Mouse (Mus musculus) T-helper 17 cell (primary cell): ENCODE results near the gene Ergic2.

Experiments
- in situ Hi-C, 2 experiments: fragments of 300-600 bp; cut with MboI, MseI; formaldehyde crosslinking; loops; 1 replicate in 1 of 2; 2 replicates in 1 of 2; pipeline ENCODE4 v1.15.1; 2025; ENCODE audit warnings: high pct_unique_total_duplicates in 2 of 2

Gene Ergic2

DNA sequence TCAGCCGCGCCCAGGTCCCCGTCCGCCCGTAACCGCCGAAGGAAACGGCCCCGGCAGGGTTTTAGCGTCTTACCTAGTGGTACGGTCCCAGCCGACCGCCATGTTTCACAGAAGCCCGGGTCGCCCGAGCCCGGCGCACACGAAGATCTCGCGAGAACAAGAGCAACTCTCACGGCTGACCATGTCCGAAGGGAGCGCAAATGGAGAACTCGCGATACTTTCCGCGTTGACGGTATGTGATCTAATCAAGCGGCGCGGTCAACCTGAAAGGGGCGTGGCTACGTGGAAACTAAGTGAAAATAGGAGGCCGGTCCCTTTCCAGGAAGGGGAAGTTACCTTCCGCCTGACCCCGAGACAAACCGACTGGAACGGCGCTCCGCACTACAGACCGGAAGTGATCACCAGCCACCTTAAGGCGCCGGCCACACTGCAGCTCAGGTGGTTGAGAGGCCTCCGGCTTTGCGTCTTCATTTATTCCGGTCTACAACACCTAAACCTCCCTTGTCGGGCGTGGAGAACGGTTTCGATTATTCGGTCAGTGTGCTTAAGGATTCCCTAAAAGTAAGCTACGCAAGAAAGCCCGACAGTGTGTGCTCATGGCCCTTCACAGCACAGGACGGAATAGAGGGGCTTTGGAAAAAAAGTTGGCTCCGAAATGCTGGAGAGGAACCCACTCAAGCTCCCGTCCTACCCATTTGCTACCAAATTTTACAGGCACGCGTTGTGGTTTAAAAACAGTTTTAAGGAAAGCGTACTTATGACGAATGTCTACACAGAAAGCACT is at the start of gene Ergic2:
Gene Ergic2, minus strand, starts transcription at position 478 of the 784 bp plus-strand sequence.
- in situ Hi-C loops = no loop called here

DNA sequence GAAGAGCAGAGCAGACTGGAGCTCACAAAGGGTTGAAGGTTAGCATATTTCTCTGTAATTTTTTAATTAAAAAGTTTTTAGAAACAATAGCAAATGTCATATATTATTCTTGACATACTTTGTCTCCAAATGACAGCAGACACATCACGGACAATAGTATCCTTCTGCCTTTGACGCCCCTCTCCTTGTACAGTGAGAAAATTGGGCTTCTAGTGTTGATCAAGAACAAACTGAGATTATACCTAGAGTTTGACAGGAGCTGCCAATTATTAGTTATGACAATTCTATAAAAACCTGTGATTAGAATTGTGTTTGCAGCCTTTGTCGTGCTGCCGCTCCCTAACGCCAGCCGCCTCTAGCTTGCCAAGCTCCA is 48.5 kb upstream of the Ergic2 start:
- in situ Hi-C loops = no loop called here

DNA sequence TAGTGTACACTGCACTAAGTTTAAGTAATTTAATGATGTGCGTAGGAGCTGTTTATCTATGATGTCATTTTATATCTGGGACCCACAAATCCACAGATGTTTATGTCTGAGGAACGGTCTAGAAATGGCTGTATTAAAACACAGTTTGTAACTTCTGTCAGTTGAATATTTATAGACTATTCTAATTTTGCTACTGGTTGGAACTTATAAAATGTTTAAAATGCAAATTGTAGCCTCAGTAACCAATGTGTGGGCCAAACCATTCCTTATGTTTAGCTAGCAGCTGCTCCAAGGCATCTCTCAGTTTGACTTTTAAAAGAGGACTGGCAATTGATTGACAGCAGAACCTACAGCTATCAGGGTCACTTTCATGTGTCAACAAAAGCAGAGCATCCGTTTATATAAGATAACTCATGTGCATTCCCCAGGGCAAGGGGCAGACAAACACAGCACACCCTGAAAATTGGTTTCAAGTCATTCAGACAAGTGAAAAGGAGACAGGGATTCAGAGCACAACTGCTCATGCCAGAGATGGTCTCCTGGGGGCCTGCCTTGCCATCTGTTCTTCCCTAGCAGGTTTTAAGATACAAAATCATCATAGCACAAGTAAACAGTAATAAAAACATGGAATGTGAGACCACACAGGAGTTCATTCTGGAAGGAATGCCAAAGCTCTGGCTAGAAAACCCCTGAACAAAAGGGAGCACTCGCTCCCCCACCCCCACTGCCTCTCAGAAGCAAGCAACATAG is 48.0 kb upstream of the Ergic2 start:
- in situ Hi-C loops = loop anchor here in 1 of 2 experiments (10.0 kb wide), 1 partner anchor 295 kb away; no protein-coding TSS in a partner anchor

DNA sequence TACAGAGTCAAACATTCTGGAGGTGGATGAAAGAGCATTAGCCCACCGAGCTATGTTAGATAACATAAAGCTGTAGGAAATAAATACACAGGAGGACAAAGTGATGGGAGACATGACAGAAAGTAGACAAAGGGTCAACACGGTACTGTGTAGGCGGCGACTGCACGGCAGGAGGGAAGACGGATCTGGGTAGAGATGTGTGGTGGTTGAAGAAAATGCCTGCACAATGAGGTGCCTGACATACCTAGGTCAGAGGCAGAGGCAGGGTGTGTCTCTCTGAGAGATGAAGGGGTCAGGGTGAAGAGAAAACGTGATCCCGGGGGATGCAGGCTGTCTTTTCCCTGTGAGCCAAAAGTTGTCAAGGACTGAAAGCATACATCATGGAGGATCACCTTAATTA is 46.9 kb upstream of the Ergic2 start:
- in situ Hi-C loops = loop anchor here in 1 of 2 experiments (10.0 kb wide), 1 partner anchor 296 kb away; no protein-coding TSS in a partner anchor

DNA sequence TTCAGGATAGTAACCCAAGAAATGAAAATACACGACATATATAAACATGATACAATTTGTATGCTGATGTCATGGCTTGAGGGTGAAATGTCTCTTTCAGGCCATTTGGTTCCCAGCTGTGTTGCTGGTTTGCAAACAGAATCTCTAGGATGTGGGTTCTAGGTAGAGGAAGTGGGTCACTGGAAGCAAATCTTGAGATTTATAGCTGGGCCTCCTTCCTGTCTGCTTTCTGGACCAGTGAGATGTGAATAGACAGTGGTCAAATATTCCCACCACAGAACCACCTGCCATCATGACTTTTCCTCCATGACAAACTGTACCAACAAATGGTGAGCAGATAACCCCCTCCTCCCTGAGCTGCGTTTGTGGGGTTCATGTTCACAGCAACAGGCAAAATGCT is 45.6 kb upstream of the Ergic2 start:
- in situ Hi-C loops = loop anchor here in 1 of 2 experiments (10.0 kb wide), 1 partner anchor 297 kb away; no protein-coding TSS in a partner anchor

DNA sequence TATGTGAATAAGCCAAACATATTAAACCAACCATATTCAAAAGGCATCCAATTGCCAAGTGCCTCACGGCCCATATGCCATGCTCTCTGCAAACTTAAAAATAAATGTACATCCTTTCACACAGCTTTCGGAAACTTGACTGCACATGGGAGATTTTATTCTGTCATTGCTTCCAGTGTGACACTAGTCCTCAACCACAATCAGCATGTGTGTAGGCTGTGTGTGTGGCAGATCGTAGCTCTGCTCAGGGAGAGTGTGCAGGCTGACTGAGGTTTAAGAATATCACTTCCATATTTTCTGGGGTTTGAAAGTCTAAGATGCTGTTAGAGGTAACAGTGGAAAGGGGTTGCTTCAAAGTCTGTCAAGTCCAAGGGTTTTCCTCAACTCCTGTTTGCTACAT is 43.9 kb upstream of the Ergic2 start:
- in situ Hi-C loops = loop anchor here in 1 of 2 experiments (10.0 kb wide), 1 partner anchor 299 kb away; no protein-coding TSS in a partner anchor

DNA sequence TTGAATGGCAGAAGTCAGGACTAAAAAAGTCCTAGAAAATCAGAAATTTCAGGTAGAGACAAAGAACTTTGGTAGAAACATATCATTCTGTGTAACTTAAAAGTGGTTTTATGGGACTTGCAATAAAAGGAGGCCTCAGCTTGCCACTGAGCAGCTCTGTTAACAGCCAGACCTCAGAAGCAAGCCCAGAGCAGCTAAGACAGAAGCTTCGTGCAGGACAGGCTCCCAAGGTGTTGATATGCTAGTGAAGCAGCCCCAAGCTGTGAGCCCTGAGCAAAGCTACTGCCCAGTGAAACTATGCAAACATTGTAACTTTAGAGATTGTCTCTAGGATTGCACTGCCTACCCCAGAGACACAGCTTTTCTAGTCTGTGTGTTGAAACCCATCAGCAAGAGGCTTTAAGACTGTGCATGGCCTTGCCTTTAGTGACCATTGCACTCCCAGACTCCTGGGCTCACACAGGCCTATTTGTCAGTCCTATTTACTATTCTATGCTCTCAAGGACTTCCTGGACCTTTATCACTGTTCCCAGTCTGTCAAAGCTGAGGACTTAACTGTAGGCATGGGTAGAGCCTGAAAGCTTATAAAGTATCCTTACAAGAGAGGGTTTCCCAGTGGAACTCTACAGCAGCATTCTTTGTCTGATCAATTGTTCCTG is 43.4 kb upstream of the Ergic2 start:
- in situ Hi-C loops = loop anchor here in 1 of 2 experiments (10.0 kb wide), 1 partner anchor 299 kb away; no protein-coding TSS in a partner anchor

DNA sequence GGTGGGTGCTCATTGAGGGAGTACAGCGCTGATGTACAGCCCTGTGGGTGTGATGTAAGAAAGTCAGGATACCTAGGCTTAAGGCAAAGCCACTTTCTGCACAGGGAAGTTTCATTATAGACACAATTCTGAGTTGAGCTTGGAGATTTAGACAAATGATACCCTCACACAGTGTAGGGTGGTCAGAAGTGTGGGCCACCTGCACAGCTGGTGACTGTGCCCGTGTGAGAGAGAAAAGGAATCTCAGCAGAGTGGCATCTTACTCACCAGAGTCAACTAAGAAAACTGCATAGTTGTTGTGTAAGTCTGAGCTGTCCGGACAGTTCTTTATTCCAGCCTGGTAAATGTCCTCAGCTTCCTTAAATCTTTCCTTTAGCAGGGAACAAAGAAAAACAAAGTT is 37.0 kb upstream of the Ergic2 start:
- in situ Hi-C loops = loop anchor here (25.0 kb wide), 1 partner anchor 663 kb away; no protein-coding TSS in a partner anchor

DNA sequence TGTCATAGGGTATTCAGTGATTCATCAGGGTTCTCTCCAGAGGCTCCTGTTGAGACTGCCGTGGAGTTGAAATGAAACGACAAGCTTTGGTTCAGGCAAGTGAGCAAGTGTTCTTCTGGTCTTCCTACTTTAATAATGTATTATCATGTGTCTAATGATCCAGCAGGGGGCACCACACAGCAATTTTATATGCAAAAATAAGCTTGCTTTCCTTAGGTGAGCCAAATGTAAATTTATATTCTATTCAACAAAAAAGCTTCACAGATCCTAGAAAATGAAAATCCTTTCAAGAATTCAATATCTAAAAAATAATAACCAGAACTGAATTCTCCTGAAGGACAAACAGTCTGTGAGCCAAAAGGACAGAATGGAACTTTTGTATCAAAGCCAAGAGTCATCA is 36.5 kb upstream of the Ergic2 start:
- in situ Hi-C loops = loop anchor here (25.0 kb wide), 1 partner anchor 664 kb away; no protein-coding TSS in a partner anchor

DNA sequence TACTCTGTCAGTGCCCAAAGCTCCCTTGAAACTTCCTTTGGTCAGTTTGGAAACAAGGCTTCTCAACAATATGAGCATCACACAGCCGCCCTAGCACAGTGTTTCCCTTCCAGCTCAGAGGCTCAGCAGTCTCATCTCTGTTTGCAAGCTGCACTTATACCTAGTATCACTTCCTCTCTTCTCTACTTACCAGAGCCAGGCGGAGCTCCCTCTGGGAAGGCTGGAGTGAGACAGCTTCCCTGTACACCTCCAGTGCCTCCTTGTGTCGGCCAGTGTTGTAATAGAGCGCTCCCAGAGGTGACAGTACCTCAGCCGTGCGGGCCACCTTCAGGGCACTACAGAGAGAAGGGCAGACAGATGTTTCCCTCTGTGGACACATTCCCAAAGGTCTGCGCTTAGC is 34.4 kb upstream of the Ergic2 start:
- in situ Hi-C loops = loop anchor here (25.0 kb wide), 1 partner anchor 666 kb away; no protein-coding TSS in a partner anchor

DNA sequence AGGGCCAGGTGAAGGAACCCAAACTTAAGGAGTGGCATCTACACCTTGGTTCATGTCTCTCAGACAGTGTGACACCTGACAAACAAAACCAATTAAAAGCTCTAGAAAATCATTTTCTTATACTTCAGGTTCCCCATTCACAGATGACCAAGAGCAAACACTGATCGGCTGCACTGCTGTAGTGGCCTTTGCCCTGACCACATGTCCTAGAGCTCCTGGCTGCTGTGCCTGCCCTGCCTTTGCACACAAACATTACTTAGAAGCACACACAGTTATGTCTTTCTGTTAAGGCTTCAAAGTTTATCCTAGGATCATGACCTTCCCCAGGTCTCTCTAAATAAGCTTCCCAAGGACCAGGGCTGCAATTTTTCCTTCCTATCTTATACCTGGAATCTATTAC is 32.7 kb upstream of the Ergic2 start:
- in situ Hi-C loops = loop anchor here (25.0 kb wide), 1 partner anchor 667 kb away; no protein-coding TSS in a partner anchor

DNA sequence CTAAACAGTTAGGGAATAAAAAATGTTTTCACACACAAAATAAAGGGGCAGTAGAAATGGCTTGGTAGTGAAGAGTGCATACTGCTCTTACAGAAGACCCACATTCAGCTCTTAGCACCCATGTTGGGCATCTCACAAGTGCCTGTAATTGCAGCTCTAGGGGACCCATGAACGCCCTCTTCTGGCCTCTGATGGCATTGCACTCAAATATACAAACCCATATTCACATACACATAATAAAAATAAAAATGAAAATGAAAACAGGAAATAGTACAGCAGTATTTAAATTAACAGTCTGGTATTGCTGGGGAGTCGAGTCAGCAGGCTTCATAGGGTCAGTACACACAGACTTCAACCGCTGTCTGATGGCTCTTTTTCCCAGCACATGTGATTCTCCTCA is 30.1 kb upstream of the Ergic2 start:
- in situ Hi-C loops = loop anchor here (25.0 kb wide), 1 partner anchor 670 kb away; no protein-coding TSS in a partner anchor

DNA sequence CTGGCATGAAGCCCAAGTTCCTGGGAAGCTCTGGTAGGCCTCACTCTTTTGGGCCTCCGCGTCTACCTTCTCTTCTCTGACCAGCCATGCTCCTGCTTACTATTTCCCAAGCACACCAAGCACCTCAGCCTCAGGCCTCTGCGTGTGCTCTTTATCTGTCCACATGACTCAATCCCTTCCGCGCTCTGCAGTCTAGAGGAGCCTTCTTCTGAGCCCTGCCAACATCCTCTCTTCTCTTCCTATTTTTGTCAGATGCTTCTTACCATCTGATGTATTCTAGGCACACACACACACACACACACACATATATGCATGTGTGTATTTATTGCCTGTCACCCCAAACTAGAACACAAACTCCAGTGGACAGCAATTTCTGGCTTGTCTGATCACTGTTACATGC is 29.5 kb upstream of the Ergic2 start:
- in situ Hi-C loops = loop anchor here (25.0 kb wide), 1 partner anchor 671 kb away; no protein-coding TSS in a partner anchor

DNA sequence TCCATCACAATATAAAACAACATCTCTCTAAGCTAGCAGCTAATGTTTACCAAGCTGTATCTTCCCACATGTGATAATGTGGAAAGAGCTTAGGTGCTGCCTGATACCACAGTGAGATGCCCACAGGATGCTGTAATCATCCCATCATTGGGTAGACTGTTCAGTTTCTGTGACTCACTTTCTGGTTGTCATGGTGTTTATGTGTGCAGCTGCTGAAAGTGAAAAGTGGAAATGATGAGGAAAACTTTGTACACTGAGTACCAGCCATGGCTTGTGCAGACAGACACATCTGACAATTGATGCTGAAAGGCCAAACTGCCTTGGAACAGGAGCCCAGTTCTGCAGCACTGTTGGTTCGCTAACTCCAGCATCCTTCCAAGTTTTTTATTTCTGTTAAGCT is 27.1 kb upstream of the Ergic2 start:
- in situ Hi-C loops = loop anchor here (25.0 kb wide), 1 partner anchor 673 kb away; no protein-coding TSS in a partner anchor

DNA sequence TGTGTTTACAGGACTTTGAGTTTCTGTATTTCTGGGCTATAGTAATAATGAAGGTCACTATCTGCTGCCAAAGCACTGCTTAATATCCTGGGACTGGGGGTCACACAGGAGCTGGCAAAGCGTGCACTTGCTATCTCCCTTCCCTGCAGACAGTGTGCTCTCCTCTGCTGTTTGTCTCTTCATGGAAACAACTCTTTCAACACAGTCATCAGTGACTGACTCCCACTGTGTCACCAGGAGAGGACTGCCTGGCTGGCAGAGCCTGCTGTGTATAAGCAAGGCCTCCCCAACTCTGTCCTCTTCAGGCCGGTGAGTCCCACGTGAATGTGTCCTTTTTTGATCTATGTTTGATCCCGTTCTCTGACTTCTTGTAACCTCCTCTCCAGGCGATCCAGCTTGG is 25.3 kb upstream of the Ergic2 start:
- in situ Hi-C loops = loop anchor here (25.0 kb wide), 1 partner anchor 675 kb away; no protein-coding TSS in a partner anchor

DNA sequence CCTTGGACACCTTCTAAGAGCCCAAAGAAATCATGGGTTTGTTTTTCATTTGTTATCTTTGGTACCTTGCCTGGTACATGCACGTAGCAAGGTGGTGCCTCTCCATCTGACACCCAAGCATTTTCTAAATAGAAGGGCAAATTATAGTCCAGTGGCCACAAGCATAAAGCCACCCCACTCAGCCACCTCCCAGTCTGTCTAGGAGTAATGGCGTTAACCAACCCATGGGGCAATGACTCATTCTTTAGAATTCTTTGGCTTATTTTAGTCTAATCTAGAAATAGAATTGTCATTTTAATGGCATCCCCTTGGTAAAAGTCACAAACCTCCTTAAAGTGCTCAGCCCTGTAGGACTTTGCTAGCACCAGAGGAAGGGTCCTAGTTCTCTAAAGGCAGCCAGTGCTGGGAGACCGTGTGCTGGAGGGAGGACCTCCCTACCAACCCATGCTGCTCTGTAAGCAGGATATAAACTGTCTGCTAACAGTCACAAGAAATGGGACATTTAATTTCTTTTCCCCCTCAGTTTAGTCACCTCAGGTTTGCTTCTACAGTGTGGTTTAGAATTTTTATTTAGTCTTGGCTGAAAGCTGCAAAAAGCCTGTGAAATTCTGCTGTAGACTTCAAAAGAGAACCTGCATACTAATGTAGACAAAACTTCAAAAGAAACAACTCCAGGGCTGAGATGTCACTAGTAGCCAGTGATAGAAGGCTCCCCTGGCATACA is 22.1 kb upstream of the Ergic2 start:
- in situ Hi-C loops = loop anchor here (25.0 kb wide), 1 partner anchor 678 kb away; no protein-coding TSS in a partner anchor

DNA sequence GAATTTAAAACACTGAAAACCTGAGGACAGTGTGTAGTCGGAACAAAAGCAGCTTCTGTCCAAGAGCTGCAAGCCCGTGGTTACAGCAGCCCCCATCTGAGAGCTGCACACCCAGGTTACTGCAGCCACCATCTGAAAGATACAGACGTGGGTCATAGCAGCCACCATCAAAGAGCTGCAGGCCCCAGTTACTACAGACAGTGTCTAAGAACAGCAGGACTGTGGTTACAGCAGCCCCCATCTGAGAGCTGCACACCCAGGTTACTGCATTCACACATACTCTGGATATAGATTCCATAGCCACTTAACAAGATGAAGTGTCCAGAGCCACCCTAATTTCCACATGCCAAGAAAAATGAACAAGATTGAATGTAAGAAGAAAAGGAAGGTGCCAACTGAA is 15.4 kb upstream of the Ergic2 start:
- in situ Hi-C loops = loop anchor here (25.0 kb wide), 1 partner anchor 685 kb away; no protein-coding TSS in a partner anchor

DNA sequence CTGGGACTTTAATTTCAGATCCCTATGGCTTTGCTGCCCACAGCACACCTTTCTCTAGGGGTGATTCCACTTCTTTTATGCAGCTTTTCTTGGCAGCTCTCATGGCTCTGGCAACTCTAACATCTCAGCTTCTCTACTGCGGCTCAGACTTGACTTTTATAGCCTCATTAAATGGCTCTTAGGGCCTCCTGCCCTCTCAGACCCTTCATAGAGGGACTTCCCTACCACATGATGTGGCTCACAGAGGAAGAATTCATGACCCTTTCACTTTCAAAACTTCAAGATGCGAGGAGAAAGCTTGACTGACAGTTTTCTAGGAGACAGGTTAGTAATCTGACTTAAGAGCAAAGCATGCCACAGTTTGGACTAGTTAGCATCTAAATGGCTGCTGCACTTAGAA is 10.5 kb upstream of the Ergic2 start:
- in situ Hi-C loops = no loop called here

DNA sequence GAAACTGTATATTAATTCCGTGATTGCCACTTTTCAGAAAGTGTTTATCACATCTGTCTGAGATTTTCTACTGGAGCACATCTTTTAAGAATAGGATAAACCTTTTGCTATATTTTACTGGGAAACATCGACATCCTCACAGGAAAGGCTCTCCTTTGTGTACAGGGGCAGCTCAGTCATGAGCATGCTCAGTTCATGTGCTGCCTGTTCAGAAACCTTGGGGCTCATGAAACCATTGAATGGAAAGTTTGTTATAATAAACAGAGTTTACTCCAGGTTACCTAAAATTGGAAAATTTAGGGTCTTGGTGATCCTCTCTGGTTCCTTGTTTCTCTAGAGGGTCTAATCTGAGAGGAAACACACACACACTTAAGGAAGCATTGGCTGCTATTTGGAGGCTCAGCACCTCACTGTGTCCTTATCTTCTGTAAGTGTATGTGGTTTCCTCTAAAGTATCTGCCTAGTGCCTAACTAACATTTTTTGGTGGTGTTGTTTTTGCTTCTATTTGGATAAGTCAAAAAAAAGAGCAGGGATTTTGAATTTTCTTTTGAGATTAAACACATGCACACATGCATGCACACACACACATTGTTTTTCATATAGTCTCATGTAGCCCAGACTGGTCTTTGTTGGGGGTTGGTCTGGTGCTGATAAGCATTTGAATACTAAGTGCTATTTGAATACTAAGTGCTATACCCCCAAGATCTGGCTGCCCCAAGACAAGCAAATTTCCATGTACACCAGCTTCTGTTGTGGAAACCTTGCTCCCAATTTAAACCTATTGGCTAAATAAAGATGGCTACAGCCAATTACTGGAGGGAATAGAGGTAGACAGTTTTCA is 6.3 kb upstream of the Ergic2 start:
- in situ Hi-C loops = no loop called here

DNA sequence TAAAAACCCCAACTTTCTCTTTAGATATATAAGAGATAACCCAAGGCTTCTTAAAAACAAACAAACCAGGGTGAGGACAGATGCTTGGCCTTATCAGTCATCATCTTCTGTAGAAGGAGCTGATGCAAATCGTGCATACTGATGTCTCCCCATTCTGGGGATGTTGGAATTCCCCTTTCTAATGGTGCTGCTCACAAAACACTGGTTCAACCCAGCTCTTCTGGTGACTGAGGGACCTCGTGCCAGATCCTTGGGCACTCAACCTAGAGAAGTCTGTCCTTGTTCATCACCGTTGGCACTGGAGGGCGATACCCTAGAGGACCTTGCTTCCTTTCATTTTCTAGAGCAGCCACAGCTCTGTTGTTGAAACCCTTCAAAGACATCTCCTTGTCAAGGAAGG is 4.6 kb upstream of the Ergic2 start:
- in situ Hi-C loops = no loop called here
